Mouse (Mus musculus) G1E (cell line): ENCODE results near the gene Taf11. TPM values are rescaled to one million over a fixed set of nuclear protein-coding genes. Genes with fewer than 3 reads are reported as not detected.
A peak's percentile ranks its signal among the peaks of the same experiment; 100 is the strongest.

Source experiments
- ATAC-seq: 2 replicates; pipeline ENCODE4 v1.8.0; 2016; ENCODE audit warnings: mild to moderate bottlenecking; ENCODE audit not compliant: insufficient number of reproducible peaks, poor library complexity, low FRiP score, severe bottlenecking; ENCODE audit errors: extremely low read depth
- DNase-seq: peaks from one replicate; pipeline ENCODE4 v3.0.0; 2012; ENCODE audit warnings: low spot score
- H3K27me3 ChIP-seq: 2 replicates; pipeline ENCODE4 v1.6.1; 2012; ENCODE audit warnings: mild to moderate bottlenecking, low read length, inconsistent platforms; ENCODE audit not compliant: insufficient read depth
- H3K36me3 ChIP-seq: replicated peaks from 2 replicates; pipeline ENCODE3; 2012; ENCODE audit warnings: mild to moderate bottlenecking, inconsistent platforms
- H3K4me1 ChIP-seq: 2 replicates; pipeline ENCODE4 v1.6.1; 2012; ENCODE audit warnings: low read depth, low read length, inconsistent platforms, mixed read lengths; ENCODE audit not compliant: insufficient read depth
- H3K4me3 ChIP-seq: 2 replicates; pipeline ENCODE4 v1.5.1; 2012; ENCODE audit warnings: low read depth, mild to moderate bottlenecking, inconsistent platforms, low read length, moderate library complexity, mixed read lengths
- H3K9me3 ChIP-seq: replicated peaks from 2 replicates; pipeline ENCODE4 v1.6.1; 2012; ENCODE audit warnings: inconsistent platforms
- CTCF ChIP-seq: IDR thresholded peaks from 2 replicates; pipeline ENCODE4 v1.5.1; 2012; ENCODE audit warnings: low read depth, low read length, inconsistent platforms, mixed read lengths
- GATA1 ChIP-seq: IDR thresholded peaks from 2 replicates; pipeline ENCODE4 v1.6.1; 2012; ENCODE audit warnings: borderline replicate concordance, low read length, inconsistent platforms, mixed read lengths
- GATA2 ChIP-seq: IDR thresholded peaks from 2 replicates; pipeline ENCODE4 v1.6.1; 2012; ENCODE audit warnings: low read depth, low read length, inconsistent platforms, borderline replicate concordance
- POLR2AphosphoS5 ChIP-seq: IDR thresholded peaks from 2 replicates; pipeline ENCODE4 v1.6.1; 2012; ENCODE audit warnings: low read depth, low read length, inconsistent platforms; ENCODE audit not compliant: insufficient replicate concordance
- TAL1 ChIP-seq: conservative IDR thresholded peaks from 2 replicates; pipeline ENCODE4 v1.6.1; 2012; ENCODE audit warnings: low read depth, low read length, inconsistent platforms, mixed read lengths
- polyA plus RNA-seq: library from polyadenylated mRNA; stranded (reverse); fragments of >175 nt; gene quantifications from 2 replicates; pipeline ENCODE4 v1.2.3, GENCODE M21; 2012
- total RNA-seq, 2 experiments: library from RNA; stranded (forward) in 1 of 2; stranded (reverse) in 1 of 2; fragments of 200-1000 nt in 1 of 2; fragments of >200 nt in 1 of 2; fragmentation: Nextera tagmentation in 1 of 2; gene quantifications; 2 replicates each; pipeline ENCODE4 v1.2.3; 2014 to 2017

Taf11 gene
- total RNA-seq (2014; fragmentation: Nextera tagmentation) (42.4 and 57.4 TPM in 2 replicates), total RNA-seq (2017) (36.1 and 36.3 TPM in 2 replicates), polyA plus RNA-seq (41.8 and 44.2 TPM in 2 replicates)

GRCm38 (mm10) chr17:27909622-27910500 is at the start of gene Taf11:
Gene Taf11 (minus strand): TSS chr17:27909844.
- peak within 1 kb of the TSS; percentile 95 for H3K4me3 ChIP-seq
- no peak for TF ChIP-seq POLR2AphosphoS5
- TF ChIP-seq GATA2: no peak
- TF ChIP-seq GATA1: no peak
- no peak for TF ChIP-seq TAL1
- TF ChIP-seq CTCF: no peak
- H3K4me1 ChIP-seq: peaks cover 40% of the 10 kb centered on the region
- DNase-seq (no peak), ATAC-seq (no peak)
- H3K36me3 ChIP-seq: peaks cover 32% of the 10 kb centered on the region
- H3K9me3 ChIP-seq: no peaks in the 10 kb centered on the region
- no peaks in the 10 kb centered on the region for H3K27me3 ChIP-seq

GRCm38 (mm10) chr17:27957649-27958048 is 48.0 kb upstream of the Taf11 start:
- H3K36me3 ChIP-seq: peaks cover 18% of the 10 kb centered on the region
- TF ChIP-seq GATA2: no peak
- H3K4me3 ChIP-seq: no peak overlapping the region
- ATAC-seq (no peak), DNase-seq (no peak)
- H3K27me3 ChIP-seq: no peaks in the 10 kb centered on the region
- no peaks in the 10 kb centered on the region for H3K4me1 ChIP-seq
- no peaks in the 10 kb centered on the region for H3K9me3 ChIP-seq

- Histone ChIP-seq H3K4me3 (no peak overlapping the region), H3K4me1 (no peaks in the 10 kb centered on the region), H3K27me3 (no peaks in the 10 kb centered on the region), H3K9me3 (no peaks in the 10 kb centered on the region), H3K36me3 (peaks cover 20% of the 10 kb centered on the region)
- ATAC-seq (no peak), DNase-seq (no peak)
- no peak for TF ChIP-seq GATA1
- no peak for TF ChIP-seq POLR2AphosphoS5
- TF ChIP-seq CTCF: no peak
- no peak for TF ChIP-seq GATA2
- no peak for TF ChIP-seq TAL1
Measured at GRCm38 (mm10) chr17:27954629-27955402, 45.2 kb upstream of the Taf11 start.

DNA sequence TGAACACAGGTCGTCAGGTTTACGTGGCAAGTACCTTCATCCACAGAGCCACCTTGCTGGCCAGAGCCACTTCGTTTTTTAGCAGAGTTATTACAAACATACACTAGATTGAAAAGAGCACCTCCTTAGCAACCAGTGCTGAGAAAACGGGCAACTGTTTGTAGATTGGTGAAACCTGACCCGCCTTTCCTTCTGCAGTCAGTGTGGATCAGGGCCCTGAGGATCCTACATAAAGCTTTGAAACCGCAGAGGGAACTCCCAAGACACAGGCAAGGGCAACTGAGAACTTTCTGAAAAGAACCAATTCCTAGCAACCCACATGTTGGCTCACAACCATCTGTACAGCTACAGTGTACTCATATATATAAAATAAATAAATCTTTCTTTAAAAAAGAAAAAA is 43.5 kb upstream of the Taf11 start:
- Histone ChIP-seq H3K36me3 (peaks cover 20% of the 10 kb centered on the region), H3K27me3 (no peaks in the 10 kb centered on the region), H3K4me3 (no peak overlapping the region), H3K4me1 (no peaks in the 10 kb centered on the region), H3K9me3 (no peaks in the 10 kb centered on the region)
- ATAC-seq (no peak), DNase-seq (no peak)
- TF ChIP-seq CTCF: no peak
- TF ChIP-seq TAL1: no peak
- no peak for TF ChIP-seq POLR2AphosphoS5
- no peak for TF ChIP-seq GATA1
- TF ChIP-seq GATA2: no peak

GRCm38 (mm10) chr17:27947155-27947554 is 37.5 kb upstream of the Taf11 start:
- no peaks in the 10 kb centered on the region for H3K27me3 ChIP-seq
- no peak for DNase-seq
- H3K4me1 ChIP-seq: no peaks in the 10 kb centered on the region
- peaks cover 14% of the 10 kb centered on the region for H3K36me3 ChIP-seq
- H3K4me3 ChIP-seq: no peak overlapping the region
- H3K9me3 ChIP-seq: no peaks in the 10 kb centered on the region
- no peak for ATAC-seq
- TF ChIP-seq CTCF (no peak), POLR2AphosphoS5 (no peak), TAL1 (no peak), GATA1 (no peak), GATA2 (no peak)

DNA sequence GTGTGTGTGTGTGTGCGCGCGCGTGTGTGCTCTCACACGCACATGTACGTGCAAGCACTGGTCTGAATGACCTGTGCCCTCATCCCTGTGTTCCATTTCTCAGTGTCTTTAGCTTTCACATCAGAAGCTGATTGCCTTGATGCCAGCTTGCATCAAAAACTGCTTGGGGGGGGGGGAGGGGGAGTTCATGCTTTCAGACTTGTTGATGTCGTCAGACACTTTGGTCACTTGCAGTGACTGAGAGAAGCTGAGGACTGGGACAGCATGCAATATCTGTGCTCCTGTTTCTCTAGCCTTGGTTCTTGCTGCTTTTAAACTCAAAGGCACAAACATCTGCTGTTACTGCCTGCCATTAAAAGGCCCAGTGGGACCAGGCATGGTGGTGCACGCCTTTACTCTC is 36.7 kb upstream of the Taf11 start:
- Histone ChIP-seq H3K27me3 (no peaks in the 10 kb centered on the region), H3K9me3 (no peaks in the 10 kb centered on the region), H3K36me3 (peaks cover 11% of the 10 kb centered on the region), H3K4me1 (no peaks in the 10 kb centered on the region), H3K4me3 (no peak overlapping the region)
- ATAC-seq (no peak), DNase-seq (no peak)
- TF ChIP-seq GATA2: no peak
- no peak for TF ChIP-seq TAL1
